Mouse (Mus musculus) C2C12 (cell line): Measurements from ENCODE around the gene Pdk2.

ENCODE experiments used
- CEBPB ChIP-seq: IDR thresholded peaks from one replicate; pipeline ENCODE4 v1.6.1; 2011; ENCODE audit warnings: low read depth, mild to moderate bottlenecking, control low read depth, moderate library complexity
- CTCF ChIP-seq: IDR thresholded peaks from one replicate; pipeline ENCODE4 v1.5.1; 2011; ENCODE audit not compliant: control insufficient read depth, insufficient read depth, insufficient read length
- MAX ChIP-seq: IDR thresholded peaks from one replicate; pipeline ENCODE4 v1.6.1; 2011; ENCODE audit warnings: mild to moderate bottlenecking, control low read depth

DNA sequence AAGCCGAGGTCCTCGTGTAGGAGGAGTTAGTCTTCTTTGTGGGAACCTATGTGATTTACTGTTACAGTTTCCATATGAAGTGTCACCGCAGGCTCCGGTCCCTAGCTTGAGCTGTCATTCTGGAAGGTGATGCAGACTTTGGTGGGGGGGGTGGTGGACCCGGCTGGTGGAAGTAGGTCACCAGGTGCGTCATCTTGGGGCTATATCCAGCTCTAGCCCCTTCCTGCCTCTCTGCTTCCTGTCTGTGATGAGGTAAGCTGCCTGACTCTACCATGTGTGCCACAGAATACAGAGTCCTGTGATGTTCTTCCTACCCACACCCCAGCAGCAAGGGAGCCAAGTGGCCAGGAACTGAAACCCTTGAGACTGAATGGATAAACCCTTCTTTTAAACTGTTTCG, 41.7 kb upstream of the Pdk2 start:
- TF ChIP-seq CTCF (no peak), CEBPB (no peak), MAX (no peak)
